Mouse (Mus musculus) liver, adult 2 months (tissue): ENCODE data around the gene Galk2. TPM values are rescaled to one million over a fixed set of nuclear protein-coding genes. Genes with fewer than 3 reads are reported as not detected.

Experiments
- DNase-seq: peaks from one replicate; pipeline ENCODE4 v3.0.0-alpha.2; 2011; ENCODE audit warnings: low read depth, low spot score; ENCODE audit errors: extremely low read depth
- H3K27ac ChIP-seq: fragments of 200-500 bp; replicated peaks from 2 replicates; pipeline ENCODE4 v1.5.1; 2012; ENCODE audit warnings: low read depth, mild to moderate bottlenecking, control low read depth, inconsistent platforms, low read length; ENCODE audit not compliant: insufficient read depth
- H3K27me3 ChIP-seq: fragments of 200-500 bp; 2 replicates; pipeline ENCODE4 v1.6.1; 2012; ENCODE audit warnings: mild to moderate bottlenecking, moderate library complexity, low read length, inconsistent platforms; ENCODE audit not compliant: control insufficient read depth, insufficient read depth
- H3K36me3 ChIP-seq: fragments of 200-500 bp; 2 replicates; pipeline ENCODE4 v1.6.1; 2012; ENCODE audit warnings: low read length, inconsistent platforms; ENCODE audit not compliant: control insufficient read depth, insufficient read depth
- H3K4me1 ChIP-seq: fragments of 200-500 bp; 2 replicates; pipeline ENCODE4 v1.6.1; 2011; ENCODE audit warnings: low read length; ENCODE audit not compliant: control insufficient read depth, insufficient read depth
- H3K4me3 ChIP-seq: fragments of 200-500 bp; 2 replicates; pipeline ENCODE4 v1.5.1; 2011; ENCODE audit warnings: low read depth, mild to moderate bottlenecking, control low read depth, low read length, moderate library complexity; ENCODE audit not compliant: insufficient read depth
- H3K79me2 ChIP-seq: fragments of 200-500 bp; 2 replicates; pipeline ENCODE4 v1.6.1; 2012; ENCODE audit warnings: inconsistent platforms, mild to moderate bottlenecking, low read length, moderate library complexity; ENCODE audit not compliant: control insufficient read depth, insufficient read depth
- H3K9ac ChIP-seq: fragments of 200-500 bp; 2 replicates; pipeline ENCODE4 v1.6.1; 2012; ENCODE audit warnings: low read depth, mild to moderate bottlenecking, control low read depth, inconsistent platforms, low read length
- CTCF ChIP-seq: fragments of 200-500 bp; IDR thresholded peaks from 2 replicates; pipeline ENCODE4 v1.5.1; 2011; ENCODE audit warnings: low read depth, low read length, control low read depth
- POLR2A ChIP-seq: fragments of 200-500 bp; IDR thresholded peaks from 2 replicates; pipeline ENCODE4 v1.6.1; 2011; ENCODE audit warnings: low read length, control low read depth; ENCODE audit not compliant: insufficient read depth; ENCODE audit errors: extremely low read depth
- WGBS: fragments of 180-500 bp; shearing (Covaris S2); methylation state at CpG from one replicate; pipeline ENCODE4 v1.1.7; 2018; 5-methylcytosine and 5-hydroxymethylcytosine counted together
- polyA plus RNA-seq: library from polyadenylated mRNA; depleted of rRNA; stranded (reverse); fragments of >200 nt; gene quantifications from 2 replicates; pipeline ENCODE4 v1.2.3, GENCODE M21; 2012
- total RNA-seq: library from RNA; depleted of rRNA; stranded (reverse); fragments of >200 nt; gene quantifications from 2 replicates; pipeline ENCODE4 v1.2.3, GENCODE M21; 2014

Gene Galk2
- total and polyA plus RNA-seq, 2 experiments: 11.8 to 30.4 TPM

- Histone ChIP-seq H3K4me3 (no peak overlapping the region), H3K9ac (no peak overlapping the region), H3K27me3 (no peaks in the 10 kb centered on the region), H3K27ac (no peak overlapping the region), H3K36me3 (peaks cover 21% of the 10 kb centered on the region), H3K79me2 (no peaks in the 10 kb centered on the region), H3K4me1 (no peaks in the 10 kb centered on the region)
- DNase-seq: no peak
- no peak for TF ChIP-seq POLR2A
- TF ChIP-seq CTCF: no peak
- WGBS: 80% methylated on average over 4 of the region's 4 CpGs
Observed at GRCm38 (mm10) chr2:125827898-125828297, 31.0 kb upstream of the Galk2 start.

GRCm38 (mm10) chr2:125829924-125830323, 29.0 kb upstream of the Galk2 start:
- WGBS: 88% methylated on average over 2 of the region's 2 CpGs
- Histone ChIP-seq H3K27ac (no peak overlapping the region), H3K79me2 (no peaks in the 10 kb centered on the region), H3K4me1 (no peaks in the 10 kb centered on the region), H3K27me3 (no peaks in the 10 kb centered on the region), H3K9ac (no peak overlapping the region), H3K4me3 (no peak overlapping the region), H3K36me3 (peaks cover 38% of the 10 kb centered on the region)
- no peak for DNase-seq
- TF ChIP-seq POLR2A (no peak), CTCF (no peak)

- no peak for DNase-seq
- Histone ChIP-seq H3K4me3 (no peak overlapping the region), H3K79me2 (no peaks in the 10 kb centered on the region), H3K9ac (no peak overlapping the region), H3K27ac (no peak overlapping the region), H3K27me3 (no peaks in the 10 kb centered on the region), H3K4me1 (no peaks in the 10 kb centered on the region), H3K36me3 (peaks cover 48% of the 10 kb centered on the region)
- 97% methylated on average over 7 of the region's 7 CpGs for WGBS
- TF ChIP-seq POLR2A (no peak), CTCF (no peak)
Observed at GRCm38 (mm10) chr2:125838091-125838490, 20.8 kb upstream of the Galk2 start.

- Histone ChIP-seq H3K27me3 (no peaks in the 10 kb centered on the region), H3K9ac (no peak overlapping the region), H3K4me1 (no peaks in the 10 kb centered on the region), H3K27ac (no peak overlapping the region), H3K79me2 (no peaks in the 10 kb centered on the region), H3K36me3 (peaks cover 45% of the 10 kb centered on the region), H3K4me3 (no peak overlapping the region)
- 91% methylated on average over 2 of the region's 2 CpGs for WGBS
- DNase-seq: no peak
- TF ChIP-seq POLR2A: no peak
- no peak for TF ChIP-seq CTCF
Observed at GRCm38 (mm10) chr2:125838708-125839284, 20.1 kb upstream of the Galk2 start.

GRCm38 (mm10) chr2:125851237-125851636, 7.7 kb upstream of the Galk2 start:
- Histone ChIP-seq H3K4me3 (no peak overlapping the region), H3K36me3 (peaks cover 16% of the 10 kb centered on the region), H3K79me2 (peaks cover 9% of the 10 kb centered on the region; the same call in 1 of the 2 replicates), H3K4me1 (no peaks in the 10 kb centered on the region), H3K9ac (no peak overlapping the region), H3K27me3 (no peaks in the 10 kb centered on the region), H3K27ac (no peak overlapping the region)
- no peak for TF ChIP-seq CTCF
- TF ChIP-seq POLR2A: no peak
- no peak for DNase-seq
- WGBS: 71% methylated on average over 2 of the region's 2 CpGs

- H3K27me3 ChIP-seq: no peaks in the 10 kb centered on the region
- DNase-seq: no peak
- no peak overlapping the region for H3K4me3 ChIP-seq
- H3K4me1 ChIP-seq: peaks cover 4% of the 10 kb centered on the region; the same call in 1 of the 2 replicates
- peaks cover 15% of the 10 kb centered on the region; the same call in 1 of the 2 replicates for H3K79me2 ChIP-seq
- H3K9ac ChIP-seq: no peak overlapping the region
- H3K27ac ChIP-seq: no peak overlapping the region
- no peaks in the 10 kb centered on the region for H3K36me3 ChIP-seq
- TF ChIP-seq CTCF: no peak
- no peak for TF ChIP-seq POLR2A
- 39% methylated on average over 3 of the region's 3 CpGs for WGBS
Observed at GRCm38 (mm10) chr2:125857707-125858106, 1.2 kb upstream of the Galk2 start.
